Mouse (Mus musculus) adrenal gland, adult 2 months (tissue): ENCODE data around the gene Ccm2. TPM values are rescaled to one million over a fixed set of nuclear protein-coding genes. Genes with fewer than 3 reads are reported as not detected.
A peak's percentile ranks its signal among the peaks of the same experiment; 100 is the strongest.

Experiments used
- DNase-seq: peaks from one replicate; pipeline ENCODE4 v3.0.0; 2021
- polyA plus RNA-seq: library from polyadenylated mRNA; depleted of rRNA; stranded (reverse); fragments of >200 nt; gene quantifications from 2 replicates; pipeline ENCODE4 v1.2.3, GENCODE M21; 2012; rRNA removed
- total RNA-seq, 2 experiments: library from RNA; stranded (reverse); gene quantifications; 2 replicates each; pipeline ENCODE4 v1.2.3; 2021

The Ccm2 gene
- total and polyA plus RNA-seq, 3 experiments, result 38.8 to 48.1 (median 47.9) TPM

DNA sequence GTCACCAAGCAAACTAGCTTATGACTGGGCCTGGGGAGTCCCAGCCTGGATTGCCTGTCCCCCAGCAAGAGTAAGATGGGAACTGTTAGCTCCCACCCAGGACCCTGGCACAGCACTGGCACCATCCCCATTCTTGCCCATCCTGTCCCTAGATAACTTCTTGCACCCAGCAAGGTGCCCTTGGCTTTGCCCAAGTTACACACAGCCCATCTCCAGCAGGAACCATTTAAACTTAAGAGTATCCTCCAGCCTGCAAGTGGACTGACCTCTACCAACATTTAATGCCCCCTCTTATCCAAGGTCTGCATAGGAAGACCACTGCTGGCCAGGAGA is 57.9 kb downstream of the Ccm2 start:
- no peak for DNase-seq

DNA sequence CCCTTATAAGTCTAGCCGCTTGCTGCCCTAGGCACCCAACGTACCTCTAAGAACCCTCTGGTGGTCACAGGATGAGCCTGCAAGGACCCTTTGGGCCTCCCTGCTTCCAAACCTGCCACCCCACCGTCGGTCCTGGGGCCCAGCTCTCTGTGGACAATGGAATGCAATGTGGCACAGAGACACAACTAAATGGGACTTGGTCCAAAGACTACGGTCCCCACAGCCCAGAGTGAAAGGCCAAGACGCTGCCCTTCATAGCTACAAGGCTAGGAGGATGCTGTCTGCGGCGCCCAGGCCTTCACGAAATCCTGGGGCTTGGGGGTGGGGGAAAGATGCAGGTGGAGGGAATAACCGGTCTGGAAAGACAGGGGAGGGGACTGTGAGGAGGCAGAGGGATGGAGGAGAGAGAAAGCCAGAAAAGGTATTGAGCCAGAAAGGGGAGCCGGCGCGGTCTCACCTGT is 58.4 kb downstream of the Ccm2 start:
- DNase-seq, result no peak

DNA sequence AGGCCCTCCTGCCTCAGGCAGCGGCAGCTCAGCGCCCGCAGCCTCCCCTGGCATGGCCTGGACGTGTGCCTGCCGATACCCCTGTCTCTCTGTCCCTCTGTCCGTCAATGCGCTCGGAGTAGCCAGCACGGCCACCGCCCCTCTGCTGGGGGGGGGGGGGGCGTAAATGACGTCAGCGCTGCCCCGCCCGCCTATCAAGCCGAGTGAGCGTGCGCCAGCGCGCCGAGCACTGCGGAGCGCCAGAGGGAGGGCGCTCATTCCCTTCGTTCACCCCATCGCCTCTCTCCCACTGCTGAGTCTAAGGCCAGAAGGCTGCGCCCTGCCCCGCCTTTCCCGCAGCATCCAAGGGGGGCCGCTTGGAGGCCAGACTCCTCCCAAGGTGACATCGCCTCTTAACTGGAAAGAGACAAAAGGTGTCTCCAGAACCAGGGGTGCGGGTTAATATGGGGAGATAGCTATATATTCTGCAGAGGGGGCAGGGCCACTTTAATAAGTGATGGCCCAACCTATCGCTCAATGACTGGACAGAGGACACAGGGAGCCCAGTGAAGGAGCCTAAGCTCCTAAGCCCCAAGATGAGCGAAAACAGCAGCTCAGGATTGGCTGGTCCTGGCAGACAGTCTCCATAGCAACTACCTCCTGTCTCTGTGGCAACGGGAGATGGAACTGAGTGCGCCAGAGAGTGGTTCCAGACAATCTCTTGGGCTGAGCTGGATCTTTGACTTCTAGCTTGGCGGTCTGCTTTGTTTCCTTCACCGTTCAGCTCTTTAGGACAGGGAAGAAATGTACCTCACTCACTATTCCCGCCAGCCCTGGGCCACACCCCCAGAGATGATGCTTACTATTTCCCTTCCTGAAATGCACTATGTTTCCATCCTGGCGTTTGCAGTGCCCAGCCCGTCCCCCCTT is 59.1 kb downstream of the Ccm2 start, which contains the start of gene Nacad:
Nacad (minus strand) TSS at position 563 of the 909 bp plus-strand sequence.
- no peak for DNase-seq

DNA sequence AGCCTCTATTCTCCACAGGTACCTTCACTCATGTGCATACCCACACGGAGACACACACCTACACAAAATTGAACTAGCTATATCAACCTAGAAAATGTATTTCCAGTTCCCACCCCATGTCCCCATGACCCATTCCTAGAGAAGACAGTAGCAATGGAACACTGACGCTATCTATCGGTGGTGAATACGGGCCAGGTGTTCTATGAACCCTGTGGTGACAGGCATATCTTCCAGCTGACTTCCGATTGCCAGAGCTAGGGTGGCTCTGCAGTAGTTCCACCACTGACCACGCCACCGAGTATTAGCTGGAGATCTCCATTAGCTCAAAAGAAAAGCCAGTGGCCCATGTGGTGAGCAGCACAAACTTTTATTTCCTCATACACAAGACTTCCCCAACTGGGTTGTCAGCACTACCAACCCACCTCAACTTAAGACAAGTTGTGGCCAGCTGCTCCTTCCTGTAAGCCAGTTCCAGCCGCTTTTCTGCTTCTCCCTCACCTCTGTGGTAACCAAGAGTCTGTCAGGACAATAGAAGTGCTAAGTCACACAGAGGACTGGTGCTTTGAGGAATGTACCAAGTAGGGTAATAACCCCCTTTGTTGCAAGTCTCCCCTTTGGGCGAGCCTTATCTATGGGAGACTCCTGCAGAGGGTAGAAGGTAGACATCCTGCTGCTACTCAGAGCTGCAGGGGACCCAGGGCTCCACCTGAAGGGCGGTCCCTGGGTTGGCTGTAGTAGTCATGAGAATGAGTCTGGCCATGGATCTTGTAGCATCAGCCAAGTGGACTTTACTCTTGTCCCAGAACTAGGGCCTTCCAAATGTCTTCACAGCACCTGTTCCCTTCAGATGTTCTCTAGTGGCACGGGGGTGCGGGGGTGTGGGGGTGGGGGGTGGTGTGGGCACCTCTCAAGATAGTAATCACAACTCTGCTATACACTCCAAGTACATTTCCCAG is 68.8 kb downstream of the Ccm2 start:
- DNase-seq, result no peak

DNA sequence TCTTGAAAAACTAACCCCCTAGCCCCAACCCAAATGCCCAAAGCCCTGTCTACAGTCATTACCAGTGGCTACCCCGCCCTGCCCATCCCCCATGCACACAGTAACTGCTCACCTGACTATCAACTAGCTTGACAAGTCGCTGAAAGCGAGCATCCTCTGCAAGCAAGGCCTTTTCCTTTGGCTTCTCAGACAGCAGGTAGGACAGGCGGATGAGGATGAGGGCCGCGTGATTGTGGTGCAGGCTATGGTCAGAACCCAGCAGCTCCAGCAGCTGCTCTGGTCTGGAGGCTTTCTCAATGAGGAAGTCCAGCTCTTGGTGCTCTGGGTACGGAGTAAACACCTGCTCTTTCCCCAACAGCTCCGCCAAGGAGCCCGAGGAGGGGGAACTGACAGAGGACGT is 77.0 kb downstream of the Ccm2 start:
- no peak for DNase-seq

DNA sequence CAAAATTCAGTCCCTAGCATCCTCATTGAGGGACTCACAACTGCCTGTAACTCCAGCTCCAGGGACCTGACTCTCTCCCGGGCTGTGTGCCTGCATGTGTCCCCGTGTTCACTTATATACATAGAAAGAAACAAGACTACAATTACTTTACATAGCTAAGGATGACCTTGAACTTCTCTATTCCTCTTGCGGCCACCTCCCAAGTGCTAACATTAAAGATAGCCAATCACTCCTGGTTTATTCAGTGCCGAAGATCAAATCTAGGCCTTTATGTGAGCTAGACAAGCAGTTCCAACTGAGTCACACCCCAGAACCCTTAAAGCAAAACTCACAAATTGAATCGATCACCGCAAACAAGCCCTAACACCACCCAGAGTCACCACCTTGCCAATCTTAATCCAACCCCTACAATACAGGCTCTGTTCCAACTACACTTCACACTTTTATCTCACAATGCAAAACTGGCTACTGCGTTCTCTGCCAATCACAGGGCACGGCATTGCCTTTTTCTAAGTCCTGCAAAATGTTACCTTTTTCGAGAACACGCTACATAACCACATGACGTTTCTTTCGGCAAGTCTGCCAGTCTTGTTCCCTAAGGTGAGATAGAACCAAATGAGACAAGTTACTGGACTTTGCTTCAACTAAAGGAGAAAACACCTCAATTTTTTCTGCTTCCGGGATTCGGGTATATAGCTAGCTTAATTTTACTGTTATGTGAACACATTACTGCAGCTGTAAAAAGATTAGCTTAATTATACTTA is 78.1 kb downstream of the Ccm2 start:
- DNase-seq, result no peak

DNA sequence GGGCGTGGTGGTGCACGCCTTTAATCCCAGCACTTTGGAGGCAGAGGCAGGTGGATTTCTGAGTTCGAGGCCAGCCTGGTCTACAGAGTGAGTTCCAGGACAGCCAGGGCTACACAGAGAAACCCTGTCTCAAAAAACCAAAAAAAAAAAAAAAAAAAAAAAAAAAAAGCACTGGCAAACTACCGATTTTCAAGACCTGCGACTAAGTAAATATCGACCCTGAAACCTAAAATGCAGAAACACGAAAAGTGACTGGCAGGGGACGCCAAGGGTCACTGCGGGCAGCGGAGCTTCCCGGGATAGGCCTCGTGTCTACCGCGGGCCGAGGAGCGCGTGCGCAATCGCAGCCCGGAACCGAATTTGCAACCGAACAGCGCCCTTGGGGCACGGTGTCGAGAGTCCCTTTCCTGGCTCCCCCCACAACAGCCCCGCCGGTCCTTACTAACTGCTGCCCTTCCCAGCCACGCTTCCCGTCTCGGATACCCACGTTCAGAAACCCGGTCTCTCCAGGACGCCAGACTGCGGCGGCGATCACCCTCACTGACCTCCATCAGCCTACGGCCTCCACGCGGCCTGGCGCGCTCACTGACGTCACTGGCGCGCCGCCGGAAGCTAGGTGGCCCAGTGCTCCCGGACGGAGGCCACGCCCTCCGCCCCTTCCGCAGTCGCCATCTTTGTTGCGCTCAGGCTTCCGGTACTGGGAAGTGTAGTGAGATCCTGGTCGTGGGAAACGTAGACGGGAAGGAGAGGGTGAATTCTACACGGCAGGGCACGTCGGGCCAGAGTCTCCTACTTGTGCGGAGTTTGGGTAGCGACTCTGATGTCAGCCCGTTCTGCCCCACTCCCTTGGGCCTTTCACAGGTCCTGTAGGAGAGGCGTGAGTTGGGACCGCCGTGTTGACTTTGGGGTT is 79.0 kb downstream of the Ccm2 start, which contains the start of gene Tbrg4:
Tbrg4 (minus strand) TSS at position 590 of the 910 bp plus-strand sequence.
- peak; percentile 96 for DNase-seq

DNA sequence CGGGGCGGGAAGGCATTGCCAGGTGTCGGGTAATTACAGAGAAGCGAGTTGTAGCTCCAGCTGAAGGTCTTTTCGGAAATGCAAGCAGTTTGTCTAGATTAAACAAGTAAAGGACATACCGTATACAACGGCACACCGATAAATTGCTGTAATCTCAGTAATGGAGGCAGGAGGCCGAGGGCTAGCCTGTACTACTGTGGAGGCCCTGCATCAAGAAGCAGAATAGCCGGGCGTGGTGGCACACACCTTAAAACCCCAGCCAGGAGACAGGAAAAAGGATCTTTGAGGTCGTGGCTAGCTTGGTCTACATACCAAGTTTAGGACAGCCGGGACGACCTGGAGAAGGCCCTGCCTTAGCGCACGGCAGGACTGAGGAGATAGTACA is 79.7 kb downstream of the Ccm2 start:
- no peak for DNase-seq

DNA sequence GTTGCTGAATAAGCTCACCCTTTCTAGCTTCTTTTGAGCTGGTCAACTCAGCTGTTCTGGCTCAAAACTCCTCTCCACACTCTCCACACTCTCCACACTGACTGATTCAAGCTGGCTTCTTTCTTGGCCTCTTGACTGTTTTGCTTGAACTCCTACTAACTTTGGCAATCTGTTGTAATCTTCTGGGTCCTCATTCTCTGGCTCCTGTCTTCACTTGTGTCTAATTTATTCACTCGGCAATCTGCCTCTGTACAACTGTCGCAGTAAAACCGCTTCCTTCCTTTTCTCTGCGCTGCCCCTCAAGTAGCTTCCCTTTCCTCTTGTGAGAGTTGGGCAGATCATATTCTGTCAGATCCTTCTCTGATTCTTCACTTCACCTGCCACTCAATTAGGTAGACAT is 81.0 kb downstream of the Ccm2 start:
- DNase-seq, result no peak

DNA sequence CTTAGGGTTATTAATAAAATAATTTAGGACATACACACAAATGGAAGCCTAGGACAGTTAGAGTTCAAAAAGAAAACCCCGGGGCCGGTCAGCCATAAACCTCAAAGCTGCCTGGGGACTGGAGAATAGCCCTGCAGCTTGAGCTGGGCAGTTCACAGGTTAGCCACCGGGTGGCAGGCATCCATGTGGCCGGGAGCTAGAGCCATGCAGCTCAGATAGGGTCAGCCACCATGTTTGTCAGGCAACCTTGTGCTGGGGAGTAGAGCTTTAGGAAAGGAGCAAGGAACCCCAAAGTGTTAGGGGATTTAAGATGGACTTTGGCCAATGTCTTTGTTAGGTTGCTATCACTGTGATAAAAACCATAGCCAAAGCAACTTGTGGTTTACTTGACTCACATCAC is 81.9 kb downstream of the Ccm2 start:
- DNase-seq, result peak; percentile 65

DNA sequence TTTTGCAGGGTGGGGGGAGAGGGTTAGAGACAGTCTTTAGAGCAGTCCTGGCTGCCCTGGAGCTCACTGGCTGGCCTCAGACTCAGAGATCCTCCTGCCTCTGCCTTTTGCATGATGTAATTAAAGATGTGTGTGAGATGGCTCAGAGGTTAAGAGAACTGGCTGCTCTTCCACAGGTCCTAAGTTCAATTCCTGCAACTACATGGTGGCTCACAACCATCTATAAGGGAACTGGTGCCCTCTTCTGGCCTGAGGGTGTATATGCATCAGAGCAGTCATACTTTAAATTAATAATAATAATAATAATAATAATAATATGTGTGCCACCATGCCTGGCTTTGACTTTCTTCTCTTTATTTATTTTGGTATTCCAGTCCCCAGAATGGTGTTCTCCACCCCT is 83.0 kb downstream of the Ccm2 start:
- no peak for DNase-seq

DNA sequence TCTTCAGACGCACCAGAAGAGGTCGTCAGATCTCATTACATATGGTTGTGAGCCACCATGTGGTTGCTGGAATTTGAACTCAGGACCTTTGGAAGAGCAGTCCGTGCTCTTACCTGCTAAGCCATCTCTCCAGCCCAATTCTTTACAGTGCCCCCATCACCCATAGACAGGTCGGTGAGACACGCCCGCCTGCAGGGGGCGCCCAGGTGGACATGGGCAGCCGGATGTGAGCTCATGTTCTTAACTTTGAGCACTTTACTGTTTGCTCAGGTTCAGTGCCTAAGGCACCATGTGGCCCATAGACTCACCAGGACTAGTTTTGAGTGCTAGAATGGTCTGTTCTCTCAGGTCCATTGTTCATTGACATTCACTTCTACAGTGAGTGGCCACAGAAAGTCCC is 89.5 kb downstream of the Ccm2 start:
- no peak for DNase-seq

DNA sequence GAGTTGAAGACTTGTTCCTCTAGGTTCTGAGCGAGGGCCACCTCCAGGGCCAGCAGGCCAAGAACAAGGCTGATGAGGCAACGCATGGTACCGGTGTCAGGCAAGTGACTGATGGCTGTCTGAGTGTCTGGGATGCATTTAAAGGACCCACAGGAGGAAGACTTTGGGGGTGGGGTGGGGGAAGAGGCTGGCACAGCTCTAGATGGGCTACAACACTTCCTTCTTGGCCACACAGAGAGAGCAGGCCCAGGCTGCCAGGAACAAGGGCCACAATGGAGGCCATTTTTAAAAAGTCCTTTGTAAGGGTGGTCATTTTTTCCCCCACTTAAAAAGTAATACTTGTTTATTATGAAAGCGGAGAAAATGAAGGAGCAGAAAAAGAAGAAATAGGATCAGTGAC is 91.8 kb downstream of the Ccm2 start, which contains the start of gene Wap:
Wap (minus strand) TSS at position 101 of the 400 bp plus-strand sequence.
- DNase-seq, result no peak

DNA sequence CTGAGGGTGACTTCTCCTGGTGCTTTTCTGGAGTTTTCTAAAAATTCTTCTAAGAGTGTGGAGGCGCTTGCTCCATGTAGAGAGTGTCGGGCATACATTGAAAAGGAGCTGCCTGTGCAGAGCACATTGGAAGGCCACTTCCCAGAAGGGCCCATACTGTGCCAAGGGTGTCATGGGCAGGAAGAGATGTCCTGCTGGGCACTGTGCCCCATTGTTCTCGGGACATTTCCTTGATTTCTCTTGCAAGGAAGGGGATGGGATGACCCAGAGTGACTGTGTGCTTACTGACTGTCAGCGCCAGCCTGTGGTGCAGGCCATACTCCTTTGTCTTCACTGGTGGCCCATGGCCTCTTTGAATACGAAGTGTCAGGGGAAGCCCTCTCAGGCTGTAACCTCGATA is 92.4 kb downstream of the Ccm2 start:
- no peak for DNase-seq

DNA sequence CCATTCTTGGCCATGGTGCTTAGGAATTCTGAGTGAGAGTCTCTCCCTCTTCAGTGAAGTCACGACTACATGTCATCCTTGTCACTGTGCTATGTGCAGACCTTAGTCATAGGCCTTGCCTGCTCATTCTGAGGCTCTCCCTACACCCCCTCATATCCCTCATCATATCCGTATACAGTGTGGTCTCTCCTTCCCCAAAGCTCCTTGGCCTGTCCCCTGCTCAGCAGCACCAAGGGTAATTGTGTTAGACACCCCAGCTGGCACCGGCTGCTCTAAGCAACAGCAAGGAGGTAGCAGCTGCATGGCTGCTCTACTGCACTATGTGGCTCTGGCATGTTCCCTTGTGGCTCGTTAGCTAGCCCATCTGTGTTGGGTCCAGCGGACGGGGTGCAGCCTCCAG is 97.9 kb downstream of the Ccm2 start:
- no peak for DNase-seq

Other genes with a start within 250 kb of the Ccm2 start
- gene Zmiz2, start 157.8 kb upstream of the Ccm2 start, total RNA-seq, result 10 to 100 TPM; 50.5 to 52.8 TPM
- gene Zmiz2, start 157.8 kb upstream of the Ccm2 start, polyA plus RNA-seq, result 71.1 and 85.0 TPM in 2 replicates
- 1,000 to 10,000 TPM; 1,264 to 1,797 TPM for gene Ppia, start 131.4 kb upstream of the Ccm2 start, total RNA-seq
- 237 and 265 TPM in 2 replicates for gene Ppia, start 131.4 kb upstream of the Ccm2 start, polyA plus RNA-seq
- 10 to 100 TPM; 39.2 to 86.1 TPM for gene H2afv, start 102.4 kb upstream of the Ccm2 start, total RNA-seq
- gene H2afv, start 102.4 kb upstream of the Ccm2 start, polyA plus RNA-seq, result 15.0 and 17.4 TPM in 2 replicates
- gene Purb, start 71.0 kb upstream of the Ccm2 start, total RNA-seq, result 10 to 100 TPM; 48.9 to 58.7 TPM
- gene Purb, start 71.0 kb upstream of the Ccm2 start, polyA plus RNA-seq, result 10.1 and 11.0 TPM in 2 replicates
- gene Myo1g, start 25.9 kb upstream of the Ccm2 start, total RNA-seq, result 1 to 10 TPM; 2.1 to 2.6 TPM
- 3.8 and 4.7 TPM in 2 replicates for gene Myo1g, start 25.9 kb upstream of the Ccm2 start, polyA plus RNA-seq
- 1 to 10 TPM; 1.6 to 2.2 TPM for gene Nacad, start 59.2 kb downstream of the Ccm2 start, total RNA-seq
- 1.2 and 2.2 TPM in 2 replicates for gene Nacad, start 59.2 kb downstream of the Ccm2 start, polyA plus RNA-seq
- 10 to 100 TPM; 68.2 to 82.2 TPM for gene Tbrg4, start 79.2 kb downstream of the Ccm2 start, total RNA-seq
- gene Tbrg4, start 79.2 kb downstream of the Ccm2 start, polyA plus RNA-seq, result 91.3 and 92.6 TPM in 2 replicates
- gene Wap, start 91.8 kb downstream of the Ccm2 start, total RNA-seq, result not detected
- not detected in 2 replicates for gene Wap, start 91.8 kb downstream of the Ccm2 start, polyA plus RNA-seq
- 10 to 100 TPM; 15.9 to 21.7 TPM for gene Ramp3, start 111.6 kb downstream of the Ccm2 start, total RNA-seq
- gene Ramp3, start 111.6 kb downstream of the Ccm2 start, polyA plus RNA-seq, result 25.3 and 30.7 TPM in 2 replicates